Comparison of ENCODE assay signal across 21 mouse cellular contexts in the genomic region with DNA sequence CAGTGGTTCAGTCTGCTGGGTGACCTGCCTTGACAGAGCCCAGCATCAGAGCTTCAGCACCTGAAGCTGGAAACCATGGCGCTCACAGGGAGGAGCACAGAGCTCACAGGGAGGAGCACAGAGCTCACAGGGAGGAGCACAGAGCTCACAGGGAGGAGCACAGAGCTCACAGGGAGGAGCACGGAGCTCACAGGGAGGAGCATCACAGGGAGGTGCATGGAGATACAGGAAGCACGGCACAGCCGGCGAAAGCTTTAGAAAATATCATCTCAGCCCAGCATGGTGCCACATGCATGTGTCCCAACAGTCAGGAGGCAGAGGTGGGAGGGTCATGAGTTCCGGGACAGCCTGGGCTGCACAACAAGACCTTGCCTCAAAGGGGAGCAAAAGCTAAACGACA.
"Had no signal": no experiment of that assay in that cellular context is flagged by ENCODE, and none has a peak within 500 bp of the region (broad histone marks: within the 10 kb centered on the region; RNA-seq: fewer than 3 reads in every experiment).

No protein-coding gene starts in this region.

- H3K4me2 ChIP-seq: liver, embryonic 15.5 days; lung, embryonic 15.5 days; midbrain, embryonic 12.5 days; neural tube, embryonic 13.5 days; neural tube, embryonic 15.5 days had no signal

- H3K27me3 ChIP-seq: liver, embryonic 15.5 days; lung, embryonic 15.5 days; midbrain, embryonic 12.5 days; neural tube, embryonic 13.5 days; neural tube, embryonic 15.5 days had no signal

- DNase-seq: liver, postnatal 0 days; lung, adult 2 months; lung, postnatal 10 days; lung, postnatal 4 days; midbrain, embryonic 14.5 days; retina, postnatal 1 day; right cerebral cortex, adult 18-20 months; right cerebral cortex, postnatal 25 days; right cerebral cortex, postnatal 4 days; spleen, adult 18-20 months; thymus, adult 18-20 months; thymus, postnatal 14 days; thymus, postnatal 36 days had no signal

- H3K9me3 ChIP-seq: liver, embryonic 15.5 days; lung, embryonic 15.5 days; midbrain, embryonic 10.5 days; midbrain, embryonic 12.5 days; neural tube, embryonic 13.5 days; neural tube, embryonic 15.5 days had no signal

- H3K9ac ChIP-seq: liver, embryonic 15.5 days; liver, postnatal 0 days; lung, embryonic 15.5 days; midbrain, embryonic 12.5 days; neural tube, embryonic 13.5 days; neural tube, embryonic 15.5 days had no signal

- H3K27ac ChIP-seq: liver, embryonic 15.5 days; midbrain, embryonic 10.5 days; midbrain, embryonic 12.5 days; neural tube, embryonic 13.5 days; neural tube, embryonic 15.5 days had no signal

- H3K4me3 ChIP-seq: liver, embryonic 15.5 days; lung, embryonic 15.5 days; midbrain, embryonic 10.5 days; midbrain, embryonic 12.5 days; myocyte; neural tube, embryonic 13.5 days; neural tube, embryonic 15.5 days had no signal

- ATAC-seq: liver, postnatal 0 days; midbrain, embryonic 16.5 days had no signal

- H3K36me3 ChIP-seq: liver, embryonic 15.5 days; lung, embryonic 15.5 days; midbrain, embryonic 10.5 days; midbrain, embryonic 12.5 days; neural tube, embryonic 13.5 days; neural tube, embryonic 15.5 days had no signal
